Mouse (Mus musculus) mouse trophoblast stem cell (cell line): Measurements from ENCODE around the gene Vmn2r21.
"Not testable (repeated sequence)": the region's sequence is repeated elsewhere in the genome, so short reads cannot be mapped to it uniquely, and the experiment has no call there.

Experiments
- in situ Hi-C, 2 experiments: fragments of 300-500 bp; cut with MseI, MboI; formaldehyde crosslinking; loops; 2 replicates in 1 of 2; 3 replicates in 1 of 2; pipeline ENCODE4 v1.15.1; 2025

The Vmn2r21 gene

DNA sequence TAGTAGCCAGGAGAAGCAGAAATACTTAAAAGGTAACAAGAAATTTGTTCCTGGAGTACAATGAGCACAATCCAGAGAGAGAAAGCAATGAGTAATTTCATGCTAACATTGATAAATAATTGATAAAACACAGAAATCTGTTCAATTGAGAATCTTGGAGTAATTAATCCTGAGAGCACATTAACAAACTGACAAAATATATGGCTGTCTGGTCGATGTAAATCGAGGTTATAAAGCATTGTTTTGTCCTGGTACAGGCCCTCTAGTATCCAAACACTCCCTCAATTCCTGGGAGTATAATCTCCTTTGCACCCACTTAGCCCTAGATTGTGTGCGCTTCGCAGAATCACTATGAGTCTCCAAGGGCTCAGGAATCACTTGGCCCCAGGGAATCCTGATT, at the start of gene Vmn2r21:
TSS of gene Vmn2r21 (minus strand) at position 101 of the 400 bp plus-strand sequence.
- in situ Hi-C loops, result not testable (repeated sequence)

DNA sequence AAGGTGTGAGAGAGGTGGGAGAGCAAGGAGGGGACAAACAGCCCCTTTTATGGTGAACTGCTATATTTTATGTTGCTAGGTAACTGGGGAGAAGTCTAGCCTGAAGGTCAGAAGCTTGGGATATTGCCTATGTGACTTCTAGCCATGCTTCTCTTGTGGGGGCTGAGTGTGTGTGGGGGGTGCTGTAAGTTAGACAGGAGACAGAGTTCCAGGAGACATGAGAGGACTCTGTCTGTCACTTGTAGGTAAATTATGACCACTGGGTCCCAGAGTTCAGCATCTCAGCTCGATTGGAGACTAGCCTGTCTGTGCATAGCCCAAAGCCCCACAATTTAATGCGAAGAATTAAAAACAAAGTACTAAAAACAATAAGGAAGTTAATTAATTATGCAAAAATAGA, 41.5 kb upstream of the Vmn2r21 start:
- in situ Hi-C loops, result not testable (repeated sequence)

DNA sequence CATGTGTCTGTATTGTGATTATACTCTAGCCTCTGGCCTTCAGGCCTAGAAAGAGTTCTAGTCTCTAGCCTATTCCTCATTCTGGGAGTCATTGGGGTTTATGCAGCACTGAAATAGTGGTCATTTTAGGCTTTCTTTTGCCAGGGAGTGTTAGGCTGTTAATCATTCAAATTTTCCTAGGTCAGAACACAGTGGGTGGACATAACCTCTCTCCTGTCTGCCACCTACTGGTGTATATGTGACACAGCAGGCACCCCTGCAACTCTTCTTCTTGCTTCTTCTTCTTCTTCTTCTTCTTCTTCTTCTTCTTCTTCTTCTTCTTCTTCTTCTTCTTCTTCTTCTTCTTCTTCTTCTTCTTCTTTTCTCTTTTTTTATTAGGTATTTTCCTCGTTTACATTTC, 6.5 kb upstream of the Vmn2r21 start:
- in situ Hi-C loops, result not testable (repeated sequence)

DNA sequence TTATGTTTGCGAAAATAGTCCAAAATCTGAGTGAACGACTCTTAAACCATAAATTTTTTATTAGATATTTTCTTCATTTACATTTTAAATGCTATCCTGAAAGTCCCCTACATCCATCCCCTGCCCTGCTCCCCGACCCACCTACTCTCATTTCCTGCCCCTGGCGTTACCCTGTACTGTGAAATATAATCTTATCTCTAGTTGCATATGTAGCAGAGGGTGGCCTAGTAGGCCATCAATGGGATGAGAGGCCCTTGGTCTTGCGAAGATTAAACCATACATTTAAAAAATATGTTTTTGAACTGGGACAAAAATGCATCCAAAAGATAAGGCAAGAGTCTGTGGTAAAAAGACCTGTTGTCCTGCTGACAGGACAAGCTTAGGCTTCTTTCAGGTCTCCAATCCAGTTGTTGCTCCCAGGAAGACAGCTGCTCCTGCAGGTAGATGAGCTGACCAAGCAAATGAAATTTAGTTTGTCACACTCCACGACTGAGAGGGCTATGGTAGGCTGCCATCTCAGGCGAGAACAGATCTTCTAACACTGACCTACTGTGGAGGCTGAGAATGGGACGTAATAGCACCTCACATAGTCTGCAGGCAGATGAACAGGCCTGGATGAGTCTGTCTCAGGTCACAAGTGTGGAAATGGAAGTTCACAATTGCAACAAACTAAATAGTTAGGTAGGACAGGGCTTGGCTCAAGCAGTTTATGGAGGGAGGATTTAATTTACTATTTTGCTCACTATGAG, 10.8 kb downstream of the Vmn2r21 start:
- in situ Hi-C loops, result not testable (repeated sequence)

DNA sequence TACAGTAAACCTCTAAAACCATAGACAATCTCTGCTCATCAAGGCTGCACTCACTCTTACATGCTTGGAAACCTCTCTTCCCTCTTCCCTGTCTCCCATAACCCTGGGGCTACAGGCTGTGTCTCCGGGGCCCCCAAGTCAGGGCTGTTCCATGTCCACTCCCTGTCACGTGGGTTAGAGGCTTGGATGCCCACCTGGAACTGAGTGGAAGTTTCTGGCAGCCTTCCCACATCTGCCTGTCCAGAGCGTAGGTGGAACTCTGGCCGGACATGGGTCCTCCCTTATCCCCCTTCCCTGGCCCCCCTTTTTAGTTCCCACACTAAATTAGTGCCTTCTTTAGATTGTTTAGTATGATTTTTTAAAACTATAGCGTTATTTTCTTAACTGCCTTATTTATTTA, 60.2 kb downstream of the Vmn2r21 start:
- in situ Hi-C loops, result not testable (repeated sequence)

DNA sequence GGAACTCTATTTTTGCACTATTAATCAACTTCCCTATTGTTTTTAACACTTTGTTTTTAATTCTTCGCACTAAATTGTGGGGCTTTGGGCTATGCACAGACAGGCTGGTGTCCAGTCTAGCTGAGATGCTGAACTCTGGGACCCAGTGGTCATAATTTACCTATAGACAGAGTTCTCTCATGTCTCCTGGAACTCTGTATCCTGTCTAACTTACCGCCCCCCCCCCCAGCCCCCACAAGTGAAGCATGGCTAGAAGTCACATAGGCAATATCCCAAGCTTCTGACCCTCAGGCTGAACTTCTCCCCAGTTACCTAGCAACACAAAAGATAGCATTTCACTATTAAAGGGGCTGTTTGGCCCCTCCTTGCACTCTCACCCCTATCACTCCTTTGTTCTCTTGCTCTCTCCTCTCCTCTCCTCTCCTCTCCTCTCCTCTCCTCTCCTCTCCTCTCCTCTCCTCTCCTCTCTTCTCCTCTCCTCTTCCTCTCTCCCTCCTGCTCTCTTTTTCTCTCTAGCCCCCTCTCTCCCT, 60.7 kb downstream of the Vmn2r21 start:
- in situ Hi-C loops, result not testable (repeated sequence)

DNA sequence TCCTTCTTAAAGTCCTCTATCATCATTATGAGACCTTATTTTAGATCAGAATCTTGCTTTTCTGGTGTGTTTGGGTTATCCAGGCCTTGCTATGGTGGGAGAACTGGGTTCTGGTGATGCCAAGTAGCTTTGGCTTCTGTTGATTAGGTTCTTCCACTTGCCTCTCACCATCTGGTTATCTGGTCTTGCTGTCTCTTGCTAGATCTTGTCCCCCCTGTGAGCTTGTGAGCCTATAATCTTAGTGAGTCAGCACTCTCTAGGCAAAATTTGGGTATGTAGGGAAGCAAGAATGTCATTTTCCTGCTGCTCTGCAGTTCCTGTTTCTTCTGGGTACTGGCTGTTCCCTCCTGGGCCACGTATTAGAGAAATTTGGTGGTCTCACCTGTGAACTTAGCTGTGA, 64.6 kb downstream of the Vmn2r21 start:
- in situ Hi-C loops, result not testable (repeated sequence)
